Mouse (Mus musculus): ENCODE data around the gene Sod3. TPM values are rescaled to one million over a fixed set of nuclear protein-coding genes. Genes with fewer than 3 reads are reported as not detected.

Gene Sod3
- polyA plus RNA-seq, 1 experiment from 2014 or later = not detected

DNA sequence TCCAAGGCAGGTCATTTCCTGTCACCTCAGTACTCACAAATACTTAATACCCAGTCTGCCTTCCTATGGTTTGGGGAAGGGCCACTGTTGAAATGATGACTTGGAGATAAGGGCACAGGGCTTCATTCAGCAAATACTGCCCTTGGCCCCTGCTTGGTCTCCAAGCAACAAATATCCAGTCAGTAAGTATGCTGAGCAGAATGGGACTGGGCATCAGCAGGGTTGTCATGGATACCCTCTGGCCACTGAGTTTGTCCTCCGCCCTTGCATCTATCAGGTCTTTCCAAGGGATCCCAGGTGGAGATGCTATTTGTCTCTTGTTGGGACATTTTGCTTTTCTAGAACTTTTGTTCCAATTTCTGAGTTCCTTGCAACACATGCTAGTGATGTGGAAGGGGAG lies 51.6 kb downstream of the Sod3 start:
- H3K9me3 ChIP-seq = no peaks in the 10 kb centered on the region
- no peaks in the 10 kb centered on the region for H3K27me3 ChIP-seq
- no peak overlapping the region for H3K4me2 ChIP-seq
- ATAC-seq (ENCODE audit: insufficient number of reproducible peaks, insufficient read depth, low FRiP score, low TSS enrichment, low read depth) = no peak
- H3K36me3 ChIP-seq = no peaks in the 10 kb centered on the region
- H3K27ac ChIP-seq = no peak overlapping the region
- WGBS = 88% methylated on average over 1 of the region's 1 CpGs
- no peak overlapping the region for H3K9ac ChIP-seq (replicated peaks)
- no peak overlapping the region for H3K4me3 ChIP-seq (replicated peaks)
- peaks cover 6% of the 10 kb centered on the region for H3K4me1 ChIP-seq (replicated peaks)

DNA sequence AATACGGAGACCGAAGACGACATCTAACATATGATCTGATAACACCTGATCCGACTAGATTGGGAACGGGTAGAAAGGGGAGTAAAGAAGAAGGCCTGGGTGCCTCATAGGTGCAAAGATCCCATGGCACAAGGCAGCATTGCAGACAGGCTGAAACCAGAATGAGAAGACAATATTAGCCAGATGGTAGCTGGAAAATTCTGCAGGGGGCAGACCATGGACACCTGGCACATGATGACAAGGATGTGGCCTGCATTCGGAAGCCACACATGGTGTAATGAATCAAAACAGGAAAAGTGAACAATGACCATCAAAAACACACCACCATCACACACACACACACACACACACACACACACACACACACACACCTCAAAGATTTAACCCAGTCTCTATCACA lies 52.3 kb downstream of the Sod3 start:
- 86% methylated on average over 6 of the region's 6 CpGs for WGBS
- H3K9me3 ChIP-seq = no peaks in the 10 kb centered on the region
- ATAC-seq (ENCODE audit: insufficient number of reproducible peaks, insufficient read depth, low FRiP score, low TSS enrichment, low read depth) = no peak
- peaks cover 6% of the 10 kb centered on the region for H3K4me1 ChIP-seq (replicated peaks)
- H3K27me3 ChIP-seq = no peaks in the 10 kb centered on the region
- no peak overlapping the region for H3K27ac ChIP-seq
- no peaks in the 10 kb centered on the region for H3K36me3 ChIP-seq
- no peak overlapping the region for H3K4me3 ChIP-seq (replicated peaks)
- H3K9ac ChIP-seq (replicated peaks) = no peak overlapping the region
- no peak overlapping the region for H3K4me2 ChIP-seq

DNA sequence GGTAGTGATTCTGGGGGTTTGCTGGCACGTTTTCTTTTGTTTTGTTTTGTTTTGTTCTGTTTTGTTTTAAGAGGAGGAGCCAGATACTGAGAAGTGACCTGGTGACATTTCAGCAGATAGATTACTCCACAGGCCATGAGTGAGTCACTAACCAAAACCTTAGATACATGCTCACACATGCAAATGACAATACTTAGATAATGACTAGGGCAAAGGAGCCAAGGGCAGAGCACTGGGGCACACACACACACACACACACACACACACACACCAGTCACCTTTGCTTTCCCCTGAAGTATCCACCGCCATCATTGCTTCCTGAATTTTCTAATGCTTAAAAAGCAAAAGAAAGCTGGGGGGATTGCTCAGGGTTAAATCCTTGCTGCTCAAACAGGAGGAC lies 52.9 kb downstream of the Sod3 start:
- no peak overlapping the region for H3K27ac ChIP-seq
- no peak overlapping the region for H3K4me3 ChIP-seq (replicated peaks)
- no peaks in the 10 kb centered on the region for H3K9me3 ChIP-seq
- WGBS = 80% methylated on average over 2 of the region's 2 CpGs
- H3K36me3 ChIP-seq = no peaks in the 10 kb centered on the region
- H3K4me1 ChIP-seq (replicated peaks) = peaks cover 6% of the 10 kb centered on the region
- no peak overlapping the region for H3K4me2 ChIP-seq
- no peak overlapping the region for H3K9ac ChIP-seq (replicated peaks)
- H3K27me3 ChIP-seq = no peaks in the 10 kb centered on the region
- ATAC-seq (ENCODE audit: insufficient number of reproducible peaks, insufficient read depth, low FRiP score, low TSS enrichment, low read depth) = no peak

Other genes starting within 250 kb of the Sod3 start
- 200 and 205 TPM in 2 replicates for gene Dhx15, start 173.3 kb upstream of the Sod3 start, polyA plus RNA-seq (2016; fragmentation: Nextera tagmentation; extraction: Ambion mirVana)
- 1.1 and 1.2 TPM in 2 replicates for gene Ccdc149, start 107.7 kb downstream of the Sod3 start, polyA plus RNA-seq (2016; fragmentation: Nextera tagmentation; extraction: Ambion mirVana)
- gene Lgi2, start 202.7 kb downstream of the Sod3 start, polyA plus RNA-seq (2016; fragmentation: Nextera tagmentation; extraction: Ambion mirVana) = 1.2 and 1.3 TPM in 2 replicates